Mouse (Mus musculus) myocyte (in vitro differentiated cells): ENCODE results near the gene Limd1.

Experiments
- MYOG ChIP-seq, 3 experiments: IDR thresholded peaks; one replicate each; pipeline ENCODE4 v1.6.1; 2011; ENCODE audit warnings: control low read depth in 2 of 3, low read depth in 2 of 3, mild to moderate bottlenecking in 2 of 3; ENCODE audit not compliant: insufficient read length in 2 of 3, control insufficient read depth in 1 of 3, insufficient read depth in 1 of 3
- POLR2A ChIP-seq: IDR thresholded peaks from one replicate; pipeline ENCODE4 v1.6.1; 2011; ENCODE audit warnings: low read depth, mild to moderate bottlenecking, control low read depth, moderate library complexity; ENCODE audit not compliant: insufficient read length
- SRF ChIP-seq: IDR thresholded peaks from one replicate; pipeline ENCODE4 v1.6.1; 2011; ENCODE audit warnings: low read depth; ENCODE audit not compliant: control insufficient read depth, insufficient read length
- TCF12 ChIP-seq: IDR thresholded peaks from one replicate; pipeline ENCODE4 v1.6.1; 2011; ENCODE audit warnings: mild to moderate bottlenecking, control low read depth; ENCODE audit not compliant: poor library complexity, insufficient read depth, severe bottlenecking

DNA sequence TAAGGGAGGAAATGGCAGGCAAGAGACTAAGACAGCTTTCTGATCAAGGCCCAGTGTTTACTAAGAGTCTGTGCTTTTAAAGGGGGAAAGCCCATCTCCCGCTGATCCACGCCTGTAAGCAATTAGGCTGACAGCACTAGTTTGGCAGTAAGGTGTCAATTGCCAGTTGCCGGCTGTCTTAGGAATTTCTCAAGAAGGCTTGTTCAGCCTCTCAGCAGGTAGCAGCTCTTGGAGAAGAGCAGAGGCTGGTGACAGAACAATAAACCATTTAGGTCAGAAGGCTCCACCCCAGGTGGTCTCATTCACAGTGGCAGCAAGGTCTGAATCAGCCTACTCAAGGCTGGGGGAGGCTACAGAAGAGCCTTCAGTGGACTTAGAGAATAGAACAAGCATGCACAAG lies 76.1 kb downstream of the Limd1 start:
- TF ChIP-seq POLR2A (no peak), MYOG (IDR thresholded peaks at IDR 0.05; ENCODE audit: control insufficient read depth in 1 of 3, insufficient read depth in 1 of 3, insufficient read length in 2 of 3, low read depth in 2 of 3) (no peak), SRF (no peak), TCF12 (no peak)
